Mouse (Mus musculus) layer of hippocampus, adult 11-12 months (tissue): ENCODE results near the gene Cabcoco1.
A peak's percentile ranks its signal among the peaks of the same experiment; 100 is the strongest.

ENCODE experiments used
- DNase-seq: peaks from one replicate; pipeline ENCODE4 v3.0.0; 2022; ENCODE audit warnings: low spot score

The Cabcoco1 gene

DNA sequence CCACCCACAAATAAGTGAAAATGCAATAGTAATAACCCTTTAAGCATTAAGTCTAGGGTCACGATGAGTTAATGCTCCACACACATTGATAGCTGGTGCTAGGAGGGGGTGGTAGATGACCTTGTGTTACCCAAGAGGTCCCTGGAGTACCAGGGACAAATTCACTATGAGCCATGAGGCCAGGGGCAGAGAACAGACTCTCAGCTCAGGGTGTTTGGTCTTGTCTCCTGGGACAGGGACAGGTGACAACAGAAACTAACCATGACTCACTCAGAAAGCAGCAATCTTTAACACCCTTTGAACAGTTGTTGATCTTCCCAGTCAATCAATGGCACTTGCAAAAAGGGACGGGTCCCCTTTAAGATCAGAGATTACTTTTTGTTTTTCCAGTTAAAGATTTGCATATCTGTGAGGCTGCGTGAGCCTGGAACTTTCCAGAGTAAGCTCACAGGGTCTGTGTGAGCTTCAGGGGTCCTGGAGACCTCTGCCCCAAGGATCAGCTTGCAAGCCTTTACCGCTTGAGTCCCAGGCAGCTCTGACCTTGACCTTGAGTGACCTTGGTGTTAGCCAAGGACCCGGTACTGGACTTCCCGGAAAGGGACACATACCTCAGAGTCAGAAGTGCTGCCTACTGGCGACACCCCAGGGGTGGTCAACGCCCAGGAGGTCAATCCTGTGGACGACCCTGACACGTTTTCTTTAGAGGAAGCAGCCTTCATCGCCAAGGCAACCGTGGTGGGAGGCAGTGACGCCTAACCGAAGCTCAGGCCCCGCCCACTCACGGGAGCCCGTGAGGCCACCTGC lies at the start of gene Cabcoco1:
Gene Cabcoco1, minus strand, starts transcription at position 758 of the 804 bp plus-strand sequence.
- DNase-seq: peak; percentile 63

DNA sequence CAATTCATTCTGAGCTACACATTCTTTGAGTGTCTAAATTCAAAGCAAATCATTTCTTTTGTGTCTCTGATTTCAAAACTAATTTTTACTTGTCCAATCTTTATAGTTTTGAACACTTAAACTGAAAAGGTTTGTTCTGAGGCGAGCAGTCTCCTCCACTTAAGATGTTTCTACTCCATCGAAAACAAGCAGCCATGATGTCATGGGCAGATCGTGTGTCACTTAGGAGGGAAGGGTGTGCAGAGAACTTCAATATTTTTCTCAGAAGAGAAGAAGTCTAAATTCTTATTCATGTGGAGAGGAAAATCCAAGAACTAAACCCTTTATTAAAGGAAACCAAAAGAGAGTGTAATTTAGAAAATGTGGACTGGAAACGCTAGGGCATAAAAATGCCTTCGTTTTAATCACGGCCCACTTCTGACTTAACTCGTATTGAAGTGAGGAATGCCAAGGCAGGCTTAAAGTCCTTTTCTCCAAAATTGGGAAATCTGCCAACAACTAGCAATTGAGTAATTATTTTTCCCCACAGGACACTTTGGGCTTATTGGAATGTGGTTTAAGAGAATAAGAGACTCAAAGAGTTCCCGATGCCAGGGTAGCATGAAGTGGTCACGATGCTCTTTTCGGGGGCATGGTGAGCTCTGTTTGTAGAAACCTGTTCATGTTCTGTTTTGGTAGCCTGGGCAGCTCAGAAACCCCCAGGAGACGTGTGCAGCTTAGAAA lies 48.0 kb upstream of the Cabcoco1 start:
- DNase-seq: no peak

DNA sequence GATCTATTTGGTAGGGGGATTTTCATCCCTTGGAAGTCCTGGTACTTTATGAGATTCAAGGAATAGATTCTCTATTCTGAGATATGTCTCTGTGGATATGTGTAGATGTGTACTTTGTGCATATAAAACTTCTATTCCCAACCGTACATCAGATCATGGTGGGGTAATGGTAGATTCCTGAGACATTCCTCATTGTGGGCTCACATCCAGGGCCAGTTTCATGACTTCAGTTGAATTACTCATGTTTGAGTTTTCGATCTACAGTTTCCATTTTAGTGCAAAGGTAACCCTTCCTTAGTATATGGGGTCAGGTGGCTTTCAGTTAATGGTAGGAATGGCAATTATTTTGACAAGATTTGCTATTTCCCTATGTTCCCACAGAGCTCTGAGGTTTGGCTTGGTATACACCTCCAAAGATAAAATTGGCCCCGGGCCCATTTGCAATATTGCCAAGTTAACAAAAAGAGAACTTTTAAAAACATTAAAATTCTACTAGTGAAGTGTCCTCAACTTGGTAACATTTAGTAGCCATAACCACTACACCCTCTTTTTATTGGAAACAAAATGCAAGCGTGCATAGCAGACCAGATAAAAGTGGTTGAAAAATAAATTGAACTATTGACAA lies 45.8 kb upstream of the Cabcoco1 start:
- DNase-seq: no peak

DNA sequence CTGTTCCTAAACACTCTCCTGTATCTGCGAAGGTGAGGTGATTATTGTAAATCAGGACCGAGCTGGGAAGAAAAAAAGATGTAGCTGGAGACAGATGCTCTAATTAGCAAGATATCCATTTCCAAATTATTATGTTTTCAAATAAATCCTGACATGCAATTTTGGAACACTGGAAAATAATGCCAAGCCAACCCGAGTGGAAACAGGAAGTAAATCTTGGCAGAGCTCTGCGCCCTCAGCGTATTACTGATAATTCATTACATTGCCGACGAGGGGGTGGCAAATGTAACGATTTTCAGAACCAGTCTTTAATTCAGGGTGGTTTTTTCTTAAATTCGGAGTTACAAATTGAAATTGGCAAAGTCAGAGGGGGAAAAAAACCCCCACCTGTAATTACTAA lies 35.6 kb upstream of the Cabcoco1 start:
- DNase-seq: no peak

DNA sequence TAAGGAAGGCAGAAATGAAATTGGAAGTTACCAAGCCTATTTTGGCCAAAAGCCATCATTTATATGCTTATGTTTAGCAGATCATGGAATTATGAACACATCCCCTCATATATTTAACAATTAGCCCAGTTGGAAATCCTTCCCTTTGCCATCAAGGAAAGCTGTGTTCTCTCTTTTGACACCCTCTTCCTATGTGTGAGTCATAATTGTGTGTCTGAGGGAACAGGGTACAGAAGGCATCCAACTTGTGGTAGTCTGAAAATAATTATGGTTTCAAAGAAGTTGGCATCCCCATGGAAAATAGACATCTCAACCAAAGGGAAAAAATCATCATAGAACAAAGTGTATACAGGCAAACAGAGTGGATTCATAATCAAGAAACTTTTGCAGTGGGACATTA lies 26.5 kb upstream of the Cabcoco1 start:
- DNase-seq: no peak

DNA sequence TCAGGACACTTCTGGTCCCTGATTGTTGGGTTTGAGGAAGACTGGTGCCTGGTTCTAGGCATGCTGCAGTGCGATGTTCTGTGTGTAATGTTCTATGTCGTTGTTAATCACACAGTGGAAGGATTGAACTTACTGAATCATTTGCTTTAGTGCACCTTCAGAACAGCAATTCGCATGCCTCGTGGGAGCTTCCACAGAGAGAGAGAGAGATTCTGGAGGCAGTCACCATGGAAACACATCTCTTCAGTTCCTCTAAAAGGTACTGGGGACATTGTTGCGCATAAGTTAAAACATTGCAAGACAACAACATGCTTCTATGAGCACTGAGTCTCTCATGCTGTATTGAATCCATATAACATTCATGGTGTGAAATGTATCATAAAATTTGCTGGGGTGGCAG lies 20.6 kb upstream of the Cabcoco1 start:
- peak; percentile 7 for DNase-seq

DNA sequence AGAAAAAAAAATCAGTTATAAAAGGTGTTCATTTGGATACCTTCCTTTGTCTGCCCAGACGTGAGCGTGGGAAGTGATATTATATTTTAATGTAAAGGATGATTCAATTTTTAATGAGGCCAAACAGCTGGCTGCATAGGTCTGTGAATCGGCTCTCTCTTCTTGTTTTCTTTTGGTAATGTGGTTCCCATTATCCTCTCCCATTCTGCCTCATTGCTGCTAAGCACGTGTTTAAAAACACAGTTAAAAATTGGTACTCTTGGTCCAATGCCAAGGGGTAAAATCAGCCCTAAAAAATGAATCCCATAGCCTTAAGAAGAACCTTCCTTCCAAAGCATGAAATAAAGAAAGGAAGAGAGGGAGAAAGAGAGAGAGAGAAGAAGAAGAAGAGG lies 17.1 kb upstream of the Cabcoco1 start:
- DNase-seq: no peak

DNA sequence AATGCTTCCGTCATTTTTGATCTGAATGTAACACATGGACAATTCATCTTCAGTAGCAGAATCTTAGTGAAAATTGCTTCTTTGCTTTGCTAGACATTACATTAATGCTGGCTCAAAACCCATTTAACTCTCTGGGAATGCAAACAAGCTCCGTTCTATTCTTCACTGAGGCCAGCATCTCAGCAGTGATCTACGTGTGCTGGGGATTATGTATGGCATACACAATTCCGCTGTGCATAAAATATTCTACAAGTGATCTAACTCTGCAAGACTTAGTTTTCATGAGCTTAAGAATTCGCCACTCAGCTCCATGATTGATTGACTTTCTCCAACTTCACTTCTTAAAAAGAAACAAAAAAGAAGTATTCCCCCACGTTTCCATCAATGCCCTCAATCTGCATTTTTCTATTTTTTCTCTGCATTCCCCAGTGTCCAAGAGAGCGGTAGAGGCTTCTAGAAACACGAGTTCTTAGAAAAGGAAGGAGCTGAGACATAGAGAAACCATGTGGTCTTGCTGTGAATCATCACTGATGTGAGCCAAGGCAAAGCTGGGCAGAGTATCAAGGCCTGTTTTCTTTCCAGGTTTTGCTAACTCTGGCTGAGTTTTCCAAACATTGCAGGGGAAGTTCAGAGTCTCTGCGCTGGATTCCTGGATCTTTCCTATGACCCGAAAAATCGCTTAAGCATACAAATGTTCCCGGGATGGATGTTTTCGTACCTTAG lies 16.6 kb upstream of the Cabcoco1 start:
- peak; percentile 64 for DNase-seq

DNA sequence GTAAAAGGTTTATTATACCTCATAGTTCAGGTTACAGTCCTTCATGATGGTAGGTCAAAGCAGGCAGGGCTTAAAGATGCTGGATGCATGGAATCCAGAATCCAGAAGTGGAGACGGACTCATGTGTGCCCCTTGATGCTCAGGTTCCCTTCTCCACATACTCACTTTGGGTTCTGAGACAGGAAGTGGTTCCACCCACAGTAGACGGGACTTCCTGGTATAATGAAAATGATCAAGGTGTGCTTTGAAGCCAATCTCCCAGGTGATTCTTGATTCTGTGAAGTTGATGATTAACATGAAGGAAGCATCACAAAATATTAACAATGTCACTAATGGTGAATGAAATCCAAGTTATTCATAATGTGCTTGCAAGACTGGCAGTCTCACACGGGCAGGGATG lies 12.0 kb upstream of the Cabcoco1 start:
- DNase-seq: no peak

DNA sequence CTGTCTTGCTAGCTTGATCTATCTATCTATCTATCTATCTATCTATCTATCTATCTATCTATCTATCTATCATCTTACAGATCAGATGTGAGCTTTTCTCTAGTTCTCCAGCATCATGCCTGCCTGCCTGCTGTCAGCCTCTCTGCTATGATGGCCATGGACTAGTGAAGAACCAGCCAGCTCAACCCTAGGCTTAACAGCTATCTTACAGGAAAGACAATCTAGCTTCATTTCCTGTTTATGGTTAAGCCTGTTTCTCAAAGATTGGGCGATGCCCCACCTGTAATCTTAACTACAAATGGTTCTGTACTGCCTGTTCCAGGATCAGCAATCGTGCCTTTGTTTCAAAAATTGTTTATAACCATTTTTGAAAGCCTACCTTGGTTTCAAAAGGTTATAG lies 10.9 kb upstream of the Cabcoco1 start:
- no peak for DNase-seq

DNA sequence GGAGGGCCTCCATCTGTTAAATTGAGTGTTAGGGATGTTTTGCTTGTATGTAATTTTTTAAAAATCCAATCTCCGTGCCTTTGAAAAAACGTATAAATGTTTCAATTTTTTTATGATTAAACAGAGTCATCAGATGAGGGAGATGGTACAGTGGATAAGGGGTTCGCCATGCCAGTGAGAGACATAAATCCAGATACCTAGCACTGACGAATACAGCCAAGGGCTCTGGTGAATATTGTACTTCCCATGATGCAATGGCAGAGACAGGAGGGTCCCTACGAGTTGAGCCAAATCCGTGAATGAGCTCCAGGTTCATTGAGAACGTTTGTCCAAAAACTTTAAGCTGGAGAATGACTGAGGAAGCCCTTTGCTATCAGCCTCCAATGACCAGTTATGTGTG lies 9.6 kb upstream of the Cabcoco1 start:
- DNase-seq: no peak

DNA sequence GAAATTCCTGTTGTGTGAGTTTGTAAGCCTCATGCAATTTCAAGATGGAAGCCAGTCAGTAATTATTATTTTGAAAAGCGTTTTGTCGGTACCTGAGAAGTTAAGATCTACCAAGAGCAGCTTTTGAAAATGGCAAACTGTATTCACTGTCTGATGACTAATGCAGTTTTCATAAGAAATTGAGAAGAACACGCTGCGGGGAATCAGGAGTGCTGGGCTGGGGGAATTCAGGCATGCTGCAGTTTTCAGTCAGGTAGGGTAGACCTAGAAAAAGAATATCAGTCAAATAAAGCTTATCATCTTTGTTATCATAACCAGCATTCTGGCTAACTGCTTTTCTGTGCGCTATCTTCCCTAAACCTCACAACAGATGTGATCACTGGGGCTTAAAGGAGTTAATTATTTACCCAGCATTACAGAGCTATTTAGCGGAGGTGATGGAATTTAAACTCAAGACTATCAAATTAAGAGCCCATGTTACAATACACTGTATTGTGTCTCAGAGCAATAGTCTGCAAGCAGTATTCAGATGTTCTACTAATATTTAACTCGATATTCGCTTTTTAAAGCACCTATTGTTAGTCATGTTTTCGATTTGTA lies 9.1 kb upstream of the Cabcoco1 start:
- no peak for DNase-seq

DNA sequence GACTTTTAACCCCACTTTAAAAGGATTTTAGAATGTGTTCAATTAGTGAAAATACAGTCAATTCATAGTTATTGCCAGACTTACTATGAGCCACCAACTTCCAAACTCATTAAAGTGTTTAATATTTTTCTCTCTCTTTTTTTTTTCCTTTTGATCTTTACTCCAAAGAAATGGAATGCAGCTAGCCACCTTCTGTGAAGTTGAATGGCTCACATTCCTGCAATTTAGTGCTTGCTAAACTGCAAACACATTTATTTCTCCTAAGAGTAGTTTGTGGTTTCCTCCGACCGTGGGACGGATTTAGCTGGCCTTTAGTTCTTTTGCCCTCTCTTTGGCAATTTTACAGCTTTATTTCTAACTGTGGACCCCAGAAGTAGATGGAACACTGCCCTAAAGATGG lies 1.4 kb upstream of the Cabcoco1 start:
- DNase-seq: no peak

DNA sequence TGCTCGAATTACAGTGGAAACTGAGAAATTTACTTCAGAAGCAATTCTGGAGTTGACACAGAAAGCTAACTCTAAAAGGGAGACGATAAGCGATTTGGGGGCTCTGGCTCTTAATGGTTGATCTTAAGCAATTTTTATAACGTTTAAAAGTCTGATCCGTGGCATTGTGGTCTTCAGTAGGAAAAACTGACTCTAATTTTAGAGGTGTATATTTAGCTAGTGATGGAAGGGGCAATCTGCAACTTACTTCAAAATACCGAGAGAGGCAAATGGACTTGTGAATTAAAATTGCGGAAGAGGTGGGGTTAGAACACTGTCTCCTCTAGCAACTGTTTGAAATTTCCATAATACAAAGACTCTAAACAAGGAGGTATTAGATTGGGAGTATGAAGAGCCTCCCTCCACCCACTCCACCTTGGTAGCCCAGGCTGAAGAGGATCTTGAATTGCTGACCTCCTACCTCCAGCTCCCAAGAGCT lies 286 bp upstream of the Cabcoco1 start:
- DNase-seq: no peak

DNA sequence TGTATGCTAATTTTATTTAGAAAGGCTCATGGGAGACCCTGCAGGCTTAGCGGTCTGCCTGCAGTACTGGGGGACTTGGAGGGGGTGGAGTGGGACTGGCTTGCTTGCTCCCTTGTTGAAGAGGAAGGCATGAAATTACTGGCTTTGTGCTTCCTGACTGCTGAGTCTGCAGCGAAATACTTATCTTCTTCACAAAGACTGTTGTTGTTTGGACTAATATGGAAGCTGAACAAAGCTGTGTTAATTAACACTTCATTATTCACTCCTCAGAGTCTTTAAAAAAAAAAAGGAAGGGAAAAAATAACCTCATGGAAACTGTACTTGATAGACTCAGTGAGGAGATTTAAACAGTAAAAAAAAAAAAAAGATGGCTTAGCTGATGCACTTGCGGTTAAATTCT lies 1.1 kb downstream of the Cabcoco1 start:
- DNase-seq: no peak

DNA sequence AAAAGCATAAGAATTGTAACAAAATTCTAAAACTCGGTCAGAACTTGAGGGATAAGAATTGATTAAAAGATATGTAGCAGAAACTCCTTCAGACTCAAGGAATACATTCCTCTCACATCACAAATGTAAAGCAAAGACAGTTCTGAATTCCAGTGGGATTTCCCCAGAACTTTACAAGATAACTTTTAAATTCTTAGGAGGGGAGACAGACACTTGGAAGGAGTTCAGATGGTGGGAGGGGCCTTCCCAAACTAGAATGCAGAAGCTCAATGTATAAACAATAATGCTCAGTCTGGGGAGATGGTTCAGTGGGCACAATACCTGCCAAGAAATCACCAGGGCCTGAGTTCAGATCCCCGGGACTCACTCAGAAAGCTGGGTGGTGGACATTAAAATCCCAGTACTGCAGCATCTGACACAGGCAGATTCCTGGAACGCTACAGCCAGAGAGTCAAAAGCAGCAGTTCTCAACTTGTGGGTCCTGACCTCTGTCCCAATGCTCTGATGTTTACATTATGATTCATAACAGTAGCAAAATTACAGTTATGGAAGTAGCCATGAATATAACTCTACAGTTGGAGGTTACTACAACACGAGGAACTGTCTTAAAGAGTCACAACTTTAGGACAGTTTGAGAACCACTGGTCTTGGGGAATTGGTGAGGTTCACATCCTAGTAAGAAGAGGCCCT lies 4.3 kb downstream of the Cabcoco1 start:
- DNase-seq: no peak

DNA sequence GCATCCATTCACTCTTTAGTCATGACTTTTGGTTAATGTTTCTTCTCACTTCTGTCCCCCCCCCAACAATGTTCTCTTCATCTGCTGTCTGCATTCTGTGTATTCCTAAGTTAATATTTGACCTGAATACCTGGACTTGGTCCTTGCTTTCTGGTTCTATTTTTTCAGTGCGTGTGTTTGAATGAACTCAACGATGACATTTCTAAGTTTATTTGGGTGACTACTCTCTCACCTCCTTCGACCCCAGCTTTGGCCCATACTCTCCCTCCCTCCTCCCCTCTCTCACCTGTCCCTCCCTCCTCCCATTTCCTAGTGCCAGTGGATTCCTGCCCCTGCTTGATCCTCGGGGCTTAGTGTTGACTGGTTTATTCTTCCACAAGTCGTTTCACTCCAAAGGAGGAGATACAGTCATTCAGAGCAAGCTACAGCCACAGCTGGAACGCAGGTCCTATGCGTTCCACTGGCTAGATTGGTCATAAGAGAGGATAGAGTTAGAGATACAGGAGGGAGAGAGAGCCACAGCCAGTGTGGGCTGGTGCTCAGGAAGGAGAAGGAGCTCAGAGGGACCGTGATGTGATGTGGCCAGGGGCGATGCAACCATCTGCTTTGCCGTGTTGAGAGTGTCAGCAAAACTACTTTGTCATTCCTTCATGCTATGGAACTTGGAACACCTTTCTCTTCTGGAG lies 12.2 kb downstream of the Cabcoco1 start:
- no peak for DNase-seq

DNA sequence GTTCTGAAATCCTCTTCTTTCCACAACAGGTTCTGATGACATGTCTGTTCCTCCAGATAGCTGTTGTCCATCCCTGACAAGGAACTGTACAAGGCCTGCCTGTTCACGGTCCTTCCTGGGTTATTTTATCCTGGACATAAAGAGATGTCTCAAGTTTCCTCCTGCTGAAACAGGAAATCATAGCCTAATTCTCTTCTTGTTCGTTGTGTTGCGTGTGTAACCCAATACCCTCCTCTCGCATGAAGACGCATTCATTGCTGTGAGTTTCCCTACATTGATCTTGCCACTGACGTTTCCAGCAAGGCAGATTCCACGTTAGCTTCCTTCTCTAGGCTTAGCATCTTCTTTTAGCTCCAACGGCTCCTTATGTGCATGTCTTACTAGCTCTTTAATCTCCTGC lies 12.7 kb downstream of the Cabcoco1 start:
- no peak for DNase-seq

DNA sequence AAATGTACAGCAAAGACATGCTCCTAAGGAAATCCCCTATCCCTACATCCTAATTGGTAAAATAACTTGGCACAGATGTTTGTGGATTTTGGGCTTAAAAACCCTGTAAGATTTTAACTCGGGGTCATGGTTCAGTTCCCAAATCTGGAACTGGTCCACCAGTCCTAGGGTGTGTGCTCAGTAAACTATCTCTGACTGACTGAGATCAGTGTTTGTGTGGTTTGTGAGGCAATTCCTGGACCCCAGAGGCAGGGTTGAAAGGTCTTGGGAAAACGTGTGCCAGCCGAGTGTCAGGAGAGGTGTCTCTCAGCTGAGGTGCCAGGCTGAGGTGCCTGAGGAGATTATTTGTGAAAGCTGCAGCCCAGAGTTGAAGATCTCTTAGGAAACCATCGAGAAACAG lies 19.6 kb downstream of the Cabcoco1 start:
- no peak for DNase-seq

DNA sequence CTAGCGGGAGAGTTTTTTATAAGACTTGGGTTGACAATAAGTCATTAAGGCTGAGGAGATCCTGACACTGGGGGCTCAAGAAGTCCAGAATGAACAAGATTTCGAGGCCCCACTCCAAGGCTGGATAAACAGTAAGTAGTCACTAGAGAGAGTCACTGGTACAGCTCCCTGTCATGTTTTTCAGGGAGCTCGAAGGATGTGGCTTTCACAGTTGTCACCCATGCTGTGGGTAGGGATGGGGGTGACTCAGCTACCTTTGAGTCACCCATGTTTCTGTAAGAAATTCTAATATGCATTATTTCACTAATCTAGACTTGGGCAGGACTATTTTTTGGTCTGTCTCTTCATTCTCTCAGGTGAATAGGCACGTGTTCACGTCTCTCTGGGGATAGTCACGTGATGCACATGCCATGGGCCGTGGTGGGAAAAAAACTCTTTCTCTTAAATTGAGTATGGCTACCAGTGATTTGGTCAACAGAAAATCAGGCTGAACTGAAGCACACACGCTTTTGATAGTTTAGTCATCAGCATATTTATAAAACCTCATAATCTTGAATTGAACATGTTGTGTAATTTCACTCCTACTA lies 29.2 kb downstream of the Cabcoco1 start:
- no peak for DNase-seq
